Mouse (Mus musculus) forebrain, embryonic 10.5 days (tissue): ENCODE results near the gene Prkar1b. TPM values are rescaled to one million over a fixed set of nuclear protein-coding genes. Genes with fewer than 3 reads are reported as not detected.

Experiments
- DNase-seq: peaks from one replicate; pipeline ENCODE4 v3.0.0-alpha.2; 2017; ENCODE audit warnings: low spot score; ENCODE audit errors: extremely low spot score
- H3K27ac ChIP-seq: fragments of 300-500 bp; sonication (generic); 2 replicates; pipeline ENCODE4 v1.5.1; 2016; ENCODE audit warnings: mild to moderate bottlenecking
- H3K27me3 ChIP-seq: fragments of 300-500 bp; sonication (generic); 2 replicates; pipeline ENCODE4 v1.6.1; 2016; ENCODE audit warnings: mild to moderate bottlenecking; ENCODE audit not compliant: poor library complexity, severe bottlenecking
- H3K36me3 ChIP-seq: fragments of 300-500 bp; sonication (generic); replicated peaks from 2 replicates; pipeline ENCODE4 v1.6.1; 2016; ENCODE audit warnings: mild to moderate bottlenecking, moderate library complexity
- H3K4me1 ChIP-seq: fragments of 300-500 bp; sonication (generic); 2 replicates; pipeline ENCODE4 v1.6.1; 2016
- H3K4me3 ChIP-seq: fragments of 300-500 bp; sonication (generic); 2 replicates; pipeline ENCODE4 v1.5.1; 2016; ENCODE audit warnings: mild to moderate bottlenecking, moderate library complexity
- H3K9me3 ChIP-seq: fragments of 300-500 bp; sonication (generic); 2 replicates; pipeline ENCODE4 v1.6.1; 2016; ENCODE audit warnings: mild to moderate bottlenecking, moderate library complexity
- WGBS: fragments of 180-500 bp; shearing (Covaris S2); methylation state at CpG from one replicate; pipeline ENCODE4 v1.1.7; 2016; 5-methylcytosine and 5-hydroxymethylcytosine counted together
- polyA plus RNA-seq: library from polyadenylated mRNA; unstranded; fragments of >200 nt; fragmentation: Nextera tagmentation; extraction: Ambion mirVana; gene quantifications from 2 replicates; pipeline ENCODE4 v1.2.1, GENCODE M21; 2016

Gene Prkar1b
- 3.3 and 5.1 TPM in 2 replicates for polyA plus RNA-seq

DNA sequence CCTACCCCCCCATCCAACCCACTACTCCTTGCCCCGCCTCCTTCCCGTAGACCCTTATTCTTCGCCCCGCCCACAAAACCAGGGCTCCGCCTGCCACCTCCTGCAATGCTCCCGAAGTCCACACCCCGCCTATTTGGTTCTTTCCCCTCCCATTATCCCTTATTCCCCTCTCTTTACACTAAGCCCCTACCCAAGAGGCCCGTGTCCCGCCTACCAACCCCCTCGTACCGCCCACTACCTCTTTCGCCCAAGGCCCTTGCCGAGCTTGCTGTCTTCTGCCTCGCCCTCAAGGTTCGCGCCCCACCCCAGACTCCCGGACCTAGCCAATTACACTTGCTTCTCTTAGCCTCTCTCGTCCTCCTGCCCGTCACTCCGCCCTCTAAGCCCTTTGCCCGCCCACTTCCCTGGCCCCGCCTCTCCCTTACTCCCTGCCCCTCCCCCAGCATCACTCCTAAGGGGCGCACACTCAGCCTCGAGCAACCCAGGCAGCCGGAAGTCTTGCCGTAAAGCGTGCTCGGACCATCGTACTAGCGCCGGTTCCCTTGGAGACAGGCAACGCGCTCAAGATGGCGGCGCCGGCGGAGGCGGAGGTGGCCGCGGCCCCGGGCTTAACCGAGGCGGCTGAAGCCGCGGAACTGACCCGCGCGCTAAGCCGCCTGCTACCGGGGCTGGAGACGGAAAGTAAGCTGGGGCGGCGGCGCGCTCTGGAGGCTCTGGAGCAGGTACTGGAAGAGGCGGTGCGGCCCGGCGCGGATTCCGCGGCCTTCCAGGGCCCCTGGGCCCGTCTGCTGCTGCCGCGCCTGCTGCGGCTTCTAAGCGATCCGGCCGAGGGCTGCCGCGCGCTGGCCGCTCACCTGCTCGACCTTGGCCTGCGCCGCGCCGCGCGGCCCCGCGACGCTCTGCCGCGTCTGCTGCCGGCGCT, at the start of gene Prkar1b, which contains the start of gene Dnaaf5:
Gene Prkar1b (minus strand): TSS at position 321 of the 922 bp plus-strand sequence.
Gene Dnaaf5 (plus strand): TSS at position 543 of the 922 bp plus-strand sequence.
- WGBS: under 1% methylated on average over 87 of the region's 87 CpGs
- DNase-seq: peak; percentile 100
- no peaks in the 10 kb centered on the region for H3K9me3 ChIP-seq
- H3K4me3 ChIP-seq: peak within 1 kb of the TSS; percentile 94
- no peaks in the 10 kb centered on the region for H3K27me3 ChIP-seq
- peak within 1 kb of the TSS; percentile 87 for H3K27ac ChIP-seq
- peaks cover 34% of the 10 kb centered on the region for H3K36me3 ChIP-seq
- H3K4me1 ChIP-seq: peaks cover 25% of the 10 kb centered on the region

DNA sequence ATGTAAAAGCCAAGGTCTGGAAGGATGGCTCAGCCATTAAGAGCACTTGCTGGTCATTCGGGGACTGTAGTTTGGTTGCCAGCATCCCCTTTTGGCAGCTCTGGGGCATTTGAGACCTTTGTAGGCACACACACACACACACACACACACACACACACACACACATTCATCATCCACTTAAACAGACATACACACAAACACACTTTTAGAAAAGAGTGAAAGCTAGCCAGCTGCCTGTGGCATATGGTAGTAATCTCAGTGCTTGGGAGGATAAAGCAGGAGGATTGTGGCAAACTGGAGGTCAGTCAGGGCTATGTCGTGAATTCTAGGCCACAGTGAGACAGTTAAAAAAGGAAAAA, 49.8 kb upstream of the Prkar1b start:
- peaks cover 32% of the 10 kb centered on the region for H3K4me1 ChIP-seq
- H3K27me3 ChIP-seq: no peaks in the 10 kb centered on the region
- 46% methylated on average over 2 of the region's 2 CpGs for WGBS
- DNase-seq: no peak
- no peaks in the 10 kb centered on the region for H3K9me3 ChIP-seq
- peaks cover 5% of the 10 kb centered on the region for H3K36me3 ChIP-seq
- H3K4me3 ChIP-seq: peak overlapping the region; percentile 97
- H3K27ac ChIP-seq: peak overlapping the region; percentile 92

DNA sequence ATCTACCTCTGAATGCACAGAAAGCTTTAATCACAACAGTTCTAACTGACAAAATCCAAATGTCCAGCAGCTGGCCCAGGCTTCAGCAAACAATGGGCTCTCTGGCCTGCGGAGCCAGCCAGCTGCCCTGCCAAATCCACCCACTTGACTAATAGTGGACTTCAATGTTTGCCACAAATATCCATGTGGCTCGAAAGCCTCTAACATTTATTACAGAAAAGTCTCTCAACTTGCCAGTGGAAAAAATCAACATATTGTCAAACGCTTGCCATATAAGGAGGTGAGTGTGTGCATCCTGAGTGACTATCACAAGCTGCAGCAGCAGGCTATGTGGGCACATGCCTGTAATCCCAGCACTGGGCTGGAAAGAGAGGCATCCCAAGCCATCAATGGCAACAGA, 49.0 kb upstream of the Prkar1b start:
- peaks cover 32% of the 10 kb centered on the region for H3K4me1 ChIP-seq
- H3K4me3 ChIP-seq: no peak overlapping the region
- H3K9me3 ChIP-seq: no peaks in the 10 kb centered on the region
- DNase-seq: no peak
- H3K36me3 ChIP-seq: peaks cover 5% of the 10 kb centered on the region
- H3K27me3 ChIP-seq: no peaks in the 10 kb centered on the region
- no peak overlapping the region for H3K27ac ChIP-seq
- 87% methylated on average over 3 of the region's 3 CpGs for WGBS

DNA sequence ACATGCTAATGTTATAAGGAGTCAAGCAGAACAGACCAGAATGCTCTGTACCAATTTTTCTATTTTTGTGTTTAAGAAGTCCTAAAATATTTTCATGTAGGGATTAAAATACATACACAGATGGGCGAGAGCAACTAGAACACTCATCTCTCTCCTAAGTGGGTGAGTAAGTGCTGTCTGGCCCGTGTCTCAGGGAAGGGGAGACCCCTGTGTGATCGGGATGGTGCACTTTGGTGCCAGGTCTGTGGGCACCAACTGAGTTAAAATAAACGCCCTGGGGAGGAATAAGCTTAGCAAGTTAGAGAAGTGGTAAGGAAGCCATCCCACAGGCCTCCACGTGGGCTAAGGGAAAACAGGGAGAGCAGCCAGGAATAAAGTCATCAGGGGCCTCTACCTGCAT, 41.2 kb upstream of the Prkar1b start:
- no peaks in the 10 kb centered on the region for H3K9me3 ChIP-seq
- no peaks in the 10 kb centered on the region for H3K27me3 ChIP-seq
- 75% methylated on average over 5 of the region's 5 CpGs for WGBS
- no peaks in the 10 kb centered on the region for H3K4me1 ChIP-seq
- DNase-seq: no peak
- H3K4me3 ChIP-seq: no peak overlapping the region
- H3K27ac ChIP-seq: no peak overlapping the region
- peaks cover 35% of the 10 kb centered on the region for H3K36me3 ChIP-seq

DNA sequence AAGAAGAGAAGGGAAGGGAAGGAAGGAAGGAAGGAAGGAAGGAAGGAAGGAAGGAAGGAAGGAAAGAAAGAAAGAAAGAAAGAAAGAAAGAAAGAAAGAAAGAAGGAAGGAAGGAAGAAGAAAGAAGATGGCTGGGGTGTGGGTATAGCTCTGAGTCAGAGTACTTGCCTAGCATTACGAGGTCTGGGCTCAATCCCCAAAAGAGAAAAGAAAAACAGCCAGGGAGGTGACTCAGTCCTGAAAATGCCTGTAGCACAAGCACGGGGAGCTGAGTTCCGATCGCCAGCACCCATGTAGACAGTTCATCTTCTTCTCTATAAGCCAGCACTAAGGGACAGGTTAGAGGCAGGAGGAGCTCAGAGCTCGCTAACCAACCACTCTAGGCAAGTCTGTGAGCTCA, 39.9 kb upstream of the Prkar1b start:
- WGBS: 93% methylated on average over 5 of the region's 5 CpGs
- no peak for DNase-seq
- no peaks in the 10 kb centered on the region for H3K27me3 ChIP-seq
- no peaks in the 10 kb centered on the region for H3K4me1 ChIP-seq
- no peak overlapping the region for H3K27ac ChIP-seq
- no peak overlapping the region for H3K4me3 ChIP-seq
- H3K36me3 ChIP-seq: peaks cover 47% of the 10 kb centered on the region
- no peaks in the 10 kb centered on the region for H3K9me3 ChIP-seq

DNA sequence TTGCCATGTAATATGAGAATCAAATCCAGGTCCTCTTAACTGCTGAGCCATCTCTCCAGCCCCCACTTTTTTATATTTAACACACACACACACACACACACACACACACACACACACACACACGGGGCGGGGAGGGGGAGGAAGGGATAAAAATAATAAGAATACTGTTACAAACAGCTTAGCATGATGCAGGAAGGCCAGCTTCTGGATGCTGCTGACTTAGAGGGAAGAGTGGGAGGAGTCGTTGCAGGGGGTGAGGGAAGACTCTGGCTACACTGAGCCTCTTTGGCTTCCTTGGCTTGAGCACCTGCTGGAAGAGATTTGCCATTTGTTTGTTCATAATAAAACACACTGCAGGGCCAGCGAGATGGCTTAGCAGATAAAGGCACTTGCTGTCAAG, 35.1 kb upstream of the Prkar1b start:
- no peaks in the 10 kb centered on the region for H3K4me1 ChIP-seq
- no peak overlapping the region for H3K27ac ChIP-seq
- H3K9me3 ChIP-seq: no peaks in the 10 kb centered on the region
- DNase-seq: no peak
- H3K4me3 ChIP-seq: no peak overlapping the region
- H3K27me3 ChIP-seq: no peaks in the 10 kb centered on the region
- H3K36me3 ChIP-seq: peaks cover 89% of the 10 kb centered on the region
- WGBS: 79% methylated on average over 4 of the region's 4 CpGs

DNA sequence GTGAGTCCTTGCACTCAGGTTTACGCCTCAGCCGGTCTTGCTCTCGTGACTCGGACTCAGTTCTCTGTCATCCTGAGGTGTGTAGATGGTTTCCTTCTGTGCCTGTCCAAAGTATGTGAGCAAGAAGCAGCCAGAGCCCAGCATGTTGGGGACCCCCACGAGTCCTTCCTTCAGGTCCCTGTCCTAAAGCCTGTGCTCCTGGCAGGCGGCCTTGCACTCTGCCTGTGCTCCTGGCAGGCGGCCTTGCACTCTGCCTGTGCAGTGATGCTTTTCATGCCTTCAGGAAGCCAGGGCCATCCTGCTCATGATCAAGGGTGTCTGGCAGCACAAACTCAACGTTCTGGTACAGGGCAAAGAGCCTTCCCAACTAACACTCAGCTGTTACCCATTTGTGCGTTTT, 33.8 kb upstream of the Prkar1b start:
- H3K27me3 ChIP-seq: no peaks in the 10 kb centered on the region
- DNase-seq: no peak
- H3K9me3 ChIP-seq: no peaks in the 10 kb centered on the region
- H3K4me1 ChIP-seq: no peaks in the 10 kb centered on the region
- H3K4me3 ChIP-seq: no peak overlapping the region
- H3K27ac ChIP-seq: no peak overlapping the region
- H3K36me3 ChIP-seq: peaks cover 98% of the 10 kb centered on the region
- WGBS: 94% methylated on average over 9 of the region's 9 CpGs

DNA sequence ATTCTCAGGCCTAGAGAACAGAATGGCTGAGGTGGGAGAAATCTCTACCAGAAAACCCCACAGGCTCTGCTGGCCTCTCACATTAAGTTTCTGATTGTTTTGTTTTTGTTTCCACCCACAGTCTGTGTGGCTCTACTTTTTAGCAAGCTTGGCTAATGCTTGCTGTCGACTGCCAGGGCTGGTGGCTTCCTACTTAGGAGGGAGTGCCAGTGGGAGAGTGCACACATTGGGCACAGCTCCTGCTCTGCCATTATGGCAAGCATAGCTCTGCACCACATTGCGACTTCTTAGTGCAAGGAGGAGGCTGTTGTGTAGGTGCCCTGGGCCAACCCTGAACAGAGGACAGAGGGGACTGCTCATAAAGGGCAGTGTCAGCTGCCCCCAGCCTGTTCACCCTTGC, 33.3 kb upstream of the Prkar1b start:
- Histone ChIP-seq H3K27me3 (no peaks in the 10 kb centered on the region), H3K9me3 (no peaks in the 10 kb centered on the region), H3K27ac (no peak overlapping the region), H3K4me1 (no peaks in the 10 kb centered on the region), H3K36me3 (peaks cover 98% of the 10 kb centered on the region), H3K4me3 (no peak overlapping the region)
- DNase-seq: no peak
- WGBS: 91% methylated on average over 2 of the region's 2 CpGs

DNA sequence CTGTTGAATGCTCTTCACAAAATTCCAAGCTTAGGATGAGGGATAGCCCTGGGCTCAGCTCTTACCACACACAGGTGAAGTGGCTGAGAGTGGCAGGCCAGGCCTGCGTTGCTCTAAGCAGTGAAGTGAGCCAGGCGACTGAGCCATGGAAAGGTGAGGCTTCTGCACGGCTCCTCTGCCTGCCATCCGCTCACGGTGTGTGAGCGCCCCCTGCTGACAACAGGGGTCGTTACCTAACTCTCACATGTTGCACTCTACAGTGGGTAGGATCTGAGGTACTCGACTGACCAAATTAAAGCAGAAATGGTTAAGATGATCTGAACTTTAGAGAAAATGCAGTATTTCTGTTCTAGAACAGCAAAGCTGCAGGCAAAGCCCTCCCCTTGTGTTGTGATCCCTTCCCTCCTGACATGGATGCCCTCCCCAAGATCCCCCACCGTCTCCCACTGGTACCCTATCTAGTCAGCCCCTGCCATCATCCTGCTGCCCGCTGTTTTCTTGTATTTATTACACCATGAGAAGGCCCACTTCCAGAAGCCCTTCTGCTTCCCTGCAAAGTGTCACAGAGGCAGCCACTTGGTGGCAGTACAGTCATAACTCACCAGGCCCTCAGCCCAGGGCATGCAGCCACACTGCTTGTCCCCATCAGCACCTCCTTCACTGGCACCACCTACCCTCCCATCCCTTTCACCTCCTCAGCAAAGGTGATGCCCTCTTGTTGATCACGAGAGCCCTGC, 29.3 kb upstream of the Prkar1b start:
- Histone ChIP-seq H3K36me3 (peaks cover 98% of the 10 kb centered on the region), H3K27ac (no peak overlapping the region), H3K4me3 (no peak overlapping the region), H3K27me3 (no peaks in the 10 kb centered on the region), H3K9me3 (no peaks in the 10 kb centered on the region), H3K4me1 (peaks cover 10% of the 10 kb centered on the region)
- 33% methylated on average over 11 of the region's 11 CpGs for WGBS
- peak; percentile 65 for DNase-seq

DNA sequence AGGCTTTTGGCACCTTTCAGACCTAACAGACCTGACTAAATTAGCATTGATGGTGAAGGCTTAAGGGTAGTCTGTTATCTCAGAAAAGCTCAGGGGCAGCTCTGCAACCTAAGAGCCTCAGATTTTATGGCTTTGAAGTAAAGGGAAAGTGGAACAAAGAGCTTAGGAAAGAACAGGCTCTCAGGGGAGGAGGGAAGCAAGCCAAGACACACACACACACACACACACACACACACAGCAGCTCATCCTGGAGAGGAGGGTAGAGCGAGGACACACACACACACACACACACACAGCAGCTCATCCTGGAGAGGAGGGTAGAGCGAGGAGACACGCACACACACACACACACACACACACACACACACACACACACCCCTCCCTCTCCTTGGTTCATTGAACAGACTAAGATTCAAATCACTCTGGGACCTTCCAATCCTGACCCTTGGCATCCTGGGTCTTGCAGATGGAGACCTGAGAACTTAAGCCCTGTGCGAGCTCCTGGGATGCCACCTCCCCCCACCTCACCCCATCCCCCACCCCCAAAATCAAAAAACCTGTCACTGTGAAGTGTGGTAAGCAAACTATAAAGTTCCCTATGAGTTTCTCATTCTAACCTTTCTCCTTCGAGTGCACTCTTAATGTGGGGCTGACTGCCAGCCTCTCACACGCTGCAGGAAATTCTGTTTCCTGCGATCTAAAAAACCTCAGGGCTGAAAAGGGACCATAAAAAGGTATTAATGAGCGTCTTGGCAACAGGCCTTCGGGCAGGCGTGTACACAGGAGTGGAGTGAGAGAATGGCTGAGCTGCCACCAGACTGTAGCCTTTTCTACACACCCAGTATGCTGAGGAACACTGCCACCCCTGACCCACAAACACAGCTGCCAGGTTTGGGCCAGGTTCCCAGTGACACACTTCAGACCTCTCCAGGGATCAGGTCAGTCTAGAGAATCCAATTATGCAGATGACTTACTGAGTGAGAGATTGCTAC, 25.1 kb upstream of the Prkar1b start:
- WGBS: 72% methylated on average over 8 of the region's 10 CpGs
- H3K9me3 ChIP-seq: no peaks in the 10 kb centered on the region
- H3K4me3 ChIP-seq: no peak overlapping the region
- H3K27me3 ChIP-seq: no peaks in the 10 kb centered on the region
- no peak overlapping the region for H3K27ac ChIP-seq
- H3K4me1 ChIP-seq: peaks cover 12% of the 10 kb centered on the region
- no peak for DNase-seq
- peaks cover 95% of the 10 kb centered on the region for H3K36me3 ChIP-seq

DNA sequence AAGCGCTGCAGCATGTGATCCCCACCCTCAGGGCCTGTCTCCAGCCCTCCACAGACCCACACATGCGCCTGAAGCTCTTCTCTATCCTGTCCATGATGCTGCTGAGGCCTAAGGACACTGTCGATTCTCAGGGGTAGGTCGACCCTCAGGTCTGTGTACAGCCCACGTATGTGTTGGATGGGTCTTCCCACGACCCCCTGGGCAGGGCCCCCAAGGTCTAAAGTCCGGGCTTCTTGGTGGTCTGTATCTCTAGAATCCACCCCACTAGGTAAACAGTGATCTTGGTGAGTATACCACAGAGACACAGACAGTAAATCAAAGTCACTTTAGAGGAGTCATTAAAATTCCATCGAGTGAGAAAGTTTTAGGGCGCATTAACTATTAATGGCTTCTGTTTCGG, 24.3 kb upstream of the Prkar1b start:
- no peak overlapping the region for H3K4me3 ChIP-seq
- H3K36me3 ChIP-seq: peaks cover 94% of the 10 kb centered on the region
- WGBS: 73% methylated on average over 10 of the region's 10 CpGs
- peaks cover 12% of the 10 kb centered on the region for H3K4me1 ChIP-seq
- H3K27me3 ChIP-seq: no peaks in the 10 kb centered on the region
- H3K9me3 ChIP-seq: no peaks in the 10 kb centered on the region
- peak overlapping the region; percentile 51; the same call in 1 of the 2 replicates for H3K27ac ChIP-seq
- DNase-seq: no peak

DNA sequence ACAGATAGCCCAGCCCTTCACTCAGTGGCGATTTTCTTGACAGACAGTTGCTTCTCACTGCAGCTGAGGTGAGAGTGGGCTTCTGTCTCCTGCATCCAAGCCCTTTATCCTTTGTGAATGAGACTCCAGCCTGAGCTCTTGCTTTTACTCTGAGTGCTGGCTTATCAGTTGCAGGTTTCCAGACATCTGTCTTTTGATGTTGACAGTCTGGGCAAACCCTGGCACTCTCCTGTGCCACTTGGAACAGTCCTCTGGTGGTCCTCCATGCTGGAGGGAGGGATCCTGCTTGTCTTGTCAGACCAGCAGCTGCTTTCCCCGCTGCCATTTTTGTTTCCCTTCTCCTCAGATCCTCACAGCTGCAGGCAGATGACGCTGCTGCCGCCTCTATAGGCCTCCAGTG, 22.1 kb upstream of the Prkar1b start:
- DNase-seq: no peak
- Histone ChIP-seq H3K27me3 (no peaks in the 10 kb centered on the region), H3K4me1 (peaks cover 12% of the 10 kb centered on the region), H3K9me3 (no peaks in the 10 kb centered on the region), H3K36me3 (peaks cover 95% of the 10 kb centered on the region), H3K27ac (no peak overlapping the region), H3K4me3 (no peak overlapping the region)
- 94% methylated on average over 4 of the region's 4 CpGs for whole genome bisulfite sequencing
